Mouse (Mus musculus): ENCODE measurements around the gene Add3. TPM values are rescaled to one million over a fixed set of nuclear protein-coding genes. Genes with fewer than 3 reads are reported as not detected.

Add3 gene
- total and polyA plus RNA-seq, 3 experiments: 14.0 to 52.9 TPM; not detected in 1

DNA sequence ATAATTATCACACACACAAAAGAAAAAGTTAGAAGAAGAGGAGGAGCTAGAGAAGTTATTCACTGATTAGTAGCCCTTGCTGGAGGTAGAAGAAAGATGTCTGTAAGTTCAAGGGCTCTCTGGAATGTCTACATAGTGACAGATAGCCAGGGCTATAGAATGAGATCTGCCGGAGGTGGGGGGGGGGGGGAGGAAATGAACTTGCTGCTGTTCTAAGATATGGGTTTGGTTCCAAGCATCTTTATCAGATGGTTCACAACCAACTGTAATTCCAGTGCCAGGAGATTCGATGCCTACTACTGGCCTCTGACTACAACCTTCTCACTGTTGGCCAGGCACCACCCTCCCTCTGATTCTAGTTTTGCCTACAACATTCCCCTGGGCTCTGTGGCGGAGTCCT, 46.9 kb upstream of the Add3 start:
- H3K79me2 ChIP-seq (ENCODE audit: control insufficient read depth, insufficient read depth, low read length, poor library complexity): no peaks in the 10 kb centered on the region
- H3K27ac ChIP-seq (ENCODE audit: control insufficient read depth, low read depth, low read length): peak overlapping the region; percentile 41; the same call in 1 of the 2 replicates
- H3K27me3 ChIP-seq (ENCODE audit: control insufficient read depth in 1 of 2, insufficient read depth in 2 of 2, low read length in 2 of 2): no peaks in the 10 kb centered on the region
- H3K9me3 ChIP-seq (replicated peaks; ENCODE audit: insufficient read depth, low read length): no peaks in the 10 kb centered on the region
- H3K9ac ChIP-seq (ENCODE audit: control insufficient read depth, low read depth, low read length, poor library complexity, severe bottlenecking): no peak overlapping the region
- peak overlapping the region; percentile 7 to 15; a peak in 3 of 4 replicates for H3K4me3 ChIP-seq (ENCODE audit: control insufficient read depth in 1 of 2, insufficient read depth in 1 of 2, low read depth in 2 of 2, low read length in 2 of 2)
- H3K4me1 ChIP-seq (ENCODE audit: control insufficient read depth in 1 of 2, insufficient read depth in 2 of 2, low read length in 2 of 2): peaks cover 26 to 27% of the 10 kb centered on the region in 2 experiments
- peak; percentile 16; the same call in 1 of the 2 replicates for TF ChIP-seq RCOR1 (IDR thresholded peaks at IDR 0.05; ENCODE audit: low read depth, low read length)
- peak; percentile 32; the same call in 1 of the 2 replicates for TF ChIP-seq MYB (IDR thresholded peaks at IDR 0.05; ENCODE audit: low read depth, low read length)
- TF ChIP-seq EP300 (IDR thresholded peaks at IDR 0.05; ENCODE audit: low read depth in 1 of 2, low read length in 2 of 2): peak; percentile 64 to 76; a peak in 3 of 4 replicates
- no peak for TF ChIP-seq NELFE (IDR thresholded peaks at IDR 0.05; ENCODE audit: low read depth, low read length)
- TF ChIP-seq POLR2A (IDR thresholded peaks at IDR 0.05; ENCODE audit: control insufficient read depth in 1 of 2, insufficient read depth in 1 of 2, low read depth in 1 of 2, low read length in 2 of 2, poor library complexity in 1 of 2): no peak
- TF ChIP-seq TCF12 (IDR thresholded peaks at IDR 0.05; ENCODE audit: low read depth, low read length): peak; percentile 71; the same call in 1 of the 2 replicates
- peak; percentile 69; the same call in 1 of the 2 replicates for TF ChIP-seq GATA1 (IDR thresholded peaks at IDR 0.05; ENCODE audit: low read depth, low read length)
- TF ChIP-seq ETS1 (IDR thresholded peaks at IDR 0.05; ENCODE audit: low read depth, low read length): peak; percentile 49; the same call in 1 of the 2 replicates
- TF ChIP-seq TAL1 (IDR thresholded peaks at IDR 0.05; ENCODE audit: low read length): 0 out of 2 replicates have a peak, but pooled peaks have one; percentile 29
- peak; percentile 62 for DNase-seq (ENCODE audit: low read depth, low spot score)
- H3K36me3 ChIP-seq (ENCODE audit: control insufficient read depth in 1 of 2, insufficient read depth in 2 of 2, low read length in 2 of 2): peaks cover 0 to 33% of the 10 kb centered on the region in 2 experiments; a peak in 2 of 4 replicates

- peak; percentile 63 for DNase-seq (ENCODE audit: low read depth, low spot score)
- no peaks in the 10 kb centered on the region for H3K27me3 ChIP-seq (ENCODE audit: control insufficient read depth in 1 of 2, insufficient read depth in 2 of 2, low read length in 2 of 2)
- no peaks in the 10 kb centered on the region for H3K79me2 ChIP-seq (ENCODE audit: control insufficient read depth, insufficient read depth, low read length, poor library complexity)
- no peak overlapping the region for H3K4me3 ChIP-seq (ENCODE audit: control insufficient read depth in 1 of 2, insufficient read depth in 1 of 2, low read depth in 2 of 2, low read length in 2 of 2)
- TF ChIP-seq TAL1 (IDR thresholded peaks at IDR 0.05; ENCODE audit: low read length): 0 out of 2 replicates have a peak, but pooled peaks have one; percentile 5
- no peak for TF ChIP-seq POLR2AphosphoS2 (IDR thresholded peaks at IDR 0.05; ENCODE audit: low read length)
- TF ChIP-seq ETS1 (IDR thresholded peaks at IDR 0.05; ENCODE audit: low read depth, low read length): peak; percentile 85
- peak; percentile 39; the same call in 1 of the 2 replicates for TF ChIP-seq ZMIZ1 (IDR thresholded peaks at IDR 0.05; ENCODE audit: low read depth, low read length)
- TF ChIP-seq RAD21 (IDR thresholded peaks at IDR 0.05; ENCODE audit: low read depth, low read length): no peak
- TF ChIP-seq BHLHE40 (IDR thresholded peaks at IDR 0.05; ENCODE audit: borderline replicate concordance, low read depth, low read length): peak; percentile 66; the same call in 1 of the 2 replicates
- TF ChIP-seq MEF2A (IDR thresholded peaks at IDR 0.05; ENCODE audit: extremely low read depth, insufficient replicate concordance, low read depth, low read length, poor library complexity, severe bottlenecking): no peak
- TF ChIP-seq RCOR1 (IDR thresholded peaks at IDR 0.05; ENCODE audit: low read depth, low read length): peak; percentile 94
- TF ChIP-seq MYC (IDR thresholded peaks at IDR 0.05; ENCODE audit: low read depth, low read length): peak; percentile 43; the same call in 1 of the 2 replicates
- no peak for TF ChIP-seq MYB (IDR thresholded peaks at IDR 0.05; ENCODE audit: low read depth, low read length)
- 0 out of 2 replicates have a peak, but pooled peaks have one; percentile 52 for TF ChIP-seq MAX (IDR thresholded peaks at IDR 0.05; ENCODE audit: low read length)
- peak; percentile 88 to 90 for TF ChIP-seq EP300 (IDR thresholded peaks at IDR 0.05; ENCODE audit: low read depth in 1 of 2, low read length in 2 of 2)
- TF ChIP-seq CHD2 (IDR thresholded peaks at IDR 0.05; ENCODE audit: low read length): no peak
- peak; percentile 52; the same call in 1 of the 2 replicates for TF ChIP-seq MAFK (IDR thresholded peaks at IDR 0.05; ENCODE audit: borderline replicate concordance, low read depth, low read length)
- TF ChIP-seq ZNF384 (IDR thresholded peaks at IDR 0.05; ENCODE audit: low read depth, low read length): peak; percentile 94
- peak; percentile 78 for TF ChIP-seq SIN3A (IDR thresholded peaks at IDR 0.05; ENCODE audit: low read length)
- TF ChIP-seq GATA1 (IDR thresholded peaks at IDR 0.05; ENCODE audit: low read depth, low read length): peak; percentile 94
- 0 out of 2 replicates have a peak, but pooled peaks have one; percentile 4 for TF ChIP-seq TBP (IDR thresholded peaks at IDR 0.05; ENCODE audit: low read depth, low read length)
- TF ChIP-seq MXI1 (IDR thresholded peaks at IDR 0.05; ENCODE audit: low read depth, low read length): 0 out of 2 replicates have a peak, but pooled peaks have one; percentile 44
- TF ChIP-seq TCF12 (IDR thresholded peaks at IDR 0.05; ENCODE audit: low read depth, low read length): peak; percentile 90
- TF ChIP-seq SMC3 (IDR thresholded peaks at IDR 0.05; ENCODE audit: low read depth, low read length): no peak
- no peaks in the 10 kb centered on the region for H3K9me3 ChIP-seq (replicated peaks; ENCODE audit: insufficient read depth, low read length)
- H3K36me3 ChIP-seq (ENCODE audit: control insufficient read depth in 1 of 2, insufficient read depth in 2 of 2, low read length in 2 of 2): peaks cover 0 to 32% of the 10 kb centered on the region in 2 experiments; a peak in 2 of 4 replicates
- peak overlapping the region; percentile 6 for H3K27ac ChIP-seq (ENCODE audit: control insufficient read depth, low read depth, low read length)
- H3K4me1 ChIP-seq (ENCODE audit: control insufficient read depth in 1 of 2, insufficient read depth in 2 of 2, low read length in 2 of 2): peaks cover 26 to 27% of the 10 kb centered on the region in 2 experiments
- H3K9ac ChIP-seq (ENCODE audit: control insufficient read depth, low read depth, low read length, poor library complexity, severe bottlenecking): no peak overlapping the region
Measured at GRCm38 (mm10) chr19:53094684-53095083, 45.6 kb upstream of the Add3 start.
